Mouse (Mus musculus): ENCODE data around the gene Tob2.

Gene Tob2

DNA sequence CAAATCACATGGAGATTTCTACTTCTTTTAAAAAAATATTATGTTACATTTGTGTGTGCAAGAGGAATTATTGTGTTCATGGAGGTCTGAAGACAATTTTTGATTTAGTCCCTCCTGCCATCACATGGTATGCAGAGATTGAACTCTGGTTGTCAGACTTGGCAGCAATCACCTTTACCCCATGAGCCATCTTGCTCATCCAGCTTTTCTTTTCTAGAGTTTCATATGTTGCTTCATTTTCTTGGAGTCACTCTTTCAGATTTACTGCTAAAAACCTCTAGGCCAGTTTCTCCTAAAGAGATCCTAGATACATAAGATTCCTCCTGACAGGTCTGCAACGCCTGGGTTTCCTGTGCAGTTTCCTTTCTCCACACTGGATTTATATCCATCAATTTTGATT, 49.0 kb downstream of the Tob2 start:
- no peak for DNase-seq

DNA sequence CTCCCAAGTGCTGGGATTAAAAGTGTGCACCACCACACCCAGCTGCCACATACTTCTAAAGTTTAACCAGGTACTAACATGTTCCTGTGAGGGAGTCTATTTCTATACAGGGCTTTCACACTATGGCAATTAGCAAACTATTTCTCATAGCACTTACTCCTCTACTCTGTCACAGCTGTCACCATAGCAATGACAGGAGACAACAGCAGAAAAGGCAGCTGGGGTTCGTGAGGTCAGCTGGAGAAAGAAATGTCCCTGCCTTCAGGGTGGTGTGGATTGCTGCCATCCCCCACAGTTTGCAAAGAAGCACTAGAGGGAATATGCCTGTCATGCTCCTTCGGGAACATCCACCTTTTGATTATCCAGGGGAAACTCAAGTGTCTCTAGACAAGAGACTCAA, 49.8 kb downstream of the Tob2 start:
- DNase-seq, result no peak

DNA sequence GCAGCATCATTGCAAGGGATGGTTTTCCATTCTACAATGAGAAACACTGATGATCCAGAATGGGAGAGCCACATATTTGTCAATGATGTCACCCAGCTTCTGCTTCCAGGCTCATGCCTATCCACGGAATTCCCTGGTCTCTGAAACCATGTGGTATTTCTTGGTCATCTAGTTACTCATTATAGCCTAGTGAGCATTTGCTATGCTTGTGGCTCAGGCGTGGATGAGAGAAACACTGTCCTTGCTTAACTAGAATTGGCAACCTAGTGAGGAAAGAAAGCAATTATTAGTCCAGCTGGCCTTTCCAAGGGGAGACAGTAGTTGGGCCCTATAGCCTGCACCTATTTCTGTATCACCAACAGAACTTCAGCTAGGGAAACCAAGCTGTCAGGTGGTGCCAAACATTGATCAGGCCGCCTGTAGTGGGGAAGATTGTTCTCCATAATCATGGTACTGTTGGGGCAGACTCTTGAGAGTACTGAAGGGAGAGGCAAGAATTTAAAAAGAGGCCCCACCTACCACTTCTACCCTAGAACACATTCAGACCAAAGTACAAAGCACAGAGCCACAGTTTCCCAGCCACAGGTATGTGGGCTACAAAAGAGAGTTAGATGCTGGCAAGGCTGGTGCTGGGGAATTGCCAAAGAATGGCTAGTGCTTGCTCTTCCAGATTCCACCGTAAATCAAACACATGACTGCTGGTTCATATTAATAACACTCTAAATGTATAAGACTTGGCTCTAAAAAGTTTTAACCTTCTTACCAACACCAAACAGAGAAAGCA, 51.8 kb downstream of the Tob2 start:
- DNase-seq, result no peak

DNA sequence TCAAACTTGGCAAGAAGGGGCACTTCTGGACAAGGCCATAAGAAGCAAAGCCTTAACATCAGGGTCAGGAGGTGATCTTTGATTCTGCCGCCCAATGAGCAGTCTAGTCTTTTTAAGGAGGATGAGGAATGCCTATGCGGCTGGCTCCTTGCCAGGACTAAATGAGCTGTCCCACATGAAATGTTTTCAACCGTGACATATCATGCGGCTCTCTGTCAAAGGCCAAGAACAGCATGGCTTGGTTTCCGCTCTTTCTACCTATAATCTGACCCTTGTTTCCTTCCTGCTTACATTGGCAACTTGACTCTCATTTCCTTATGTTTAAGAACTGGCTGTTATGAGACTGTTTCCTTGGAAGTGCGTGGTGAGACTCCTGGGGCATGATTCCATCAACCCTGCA, 53.0 kb downstream of the Tob2 start:
- DNase-seq, result no peak

DNA sequence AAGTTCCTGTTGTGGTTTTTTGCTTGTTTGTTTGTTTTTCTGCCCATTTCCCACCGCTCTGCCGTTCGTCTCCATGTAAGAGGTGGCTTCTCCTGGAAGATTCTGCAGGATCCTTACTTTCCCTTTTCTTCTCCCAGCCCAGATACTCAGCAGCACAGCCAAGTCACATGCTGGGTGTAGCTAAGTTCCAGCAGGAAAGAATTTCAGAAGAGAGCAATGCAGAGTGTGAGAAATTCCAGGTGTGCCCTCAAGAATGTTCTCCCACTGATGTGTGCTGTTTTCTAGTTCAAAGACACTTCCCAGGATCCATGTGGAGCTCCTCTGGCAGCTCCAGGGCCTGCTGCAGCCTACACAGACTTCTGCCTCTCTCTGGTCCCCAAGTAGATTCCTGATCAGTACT, 53.7 kb downstream of the Tob2 start:
- no peak for DNase-seq

DNA sequence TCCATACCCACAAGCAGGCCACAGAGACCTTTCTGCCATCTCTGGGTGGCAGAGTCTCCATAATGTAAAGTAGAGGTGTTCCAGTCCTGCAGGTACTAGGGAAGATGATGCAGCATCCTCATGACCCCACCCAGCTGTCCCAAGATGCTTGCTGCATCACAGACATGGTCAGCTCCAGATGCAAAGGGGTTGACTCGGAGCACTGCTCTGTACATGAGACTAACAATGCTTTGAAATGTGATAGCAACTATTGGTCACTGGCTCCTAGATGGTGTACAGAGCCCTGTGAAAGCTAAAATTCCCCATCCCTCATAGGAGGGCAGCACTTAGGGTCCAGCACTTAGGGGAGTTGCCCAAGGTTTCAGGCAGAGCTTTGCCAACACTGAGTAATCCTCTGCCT, 54.4 kb downstream of the Tob2 start:
- DNase-seq, result no peak

DNA sequence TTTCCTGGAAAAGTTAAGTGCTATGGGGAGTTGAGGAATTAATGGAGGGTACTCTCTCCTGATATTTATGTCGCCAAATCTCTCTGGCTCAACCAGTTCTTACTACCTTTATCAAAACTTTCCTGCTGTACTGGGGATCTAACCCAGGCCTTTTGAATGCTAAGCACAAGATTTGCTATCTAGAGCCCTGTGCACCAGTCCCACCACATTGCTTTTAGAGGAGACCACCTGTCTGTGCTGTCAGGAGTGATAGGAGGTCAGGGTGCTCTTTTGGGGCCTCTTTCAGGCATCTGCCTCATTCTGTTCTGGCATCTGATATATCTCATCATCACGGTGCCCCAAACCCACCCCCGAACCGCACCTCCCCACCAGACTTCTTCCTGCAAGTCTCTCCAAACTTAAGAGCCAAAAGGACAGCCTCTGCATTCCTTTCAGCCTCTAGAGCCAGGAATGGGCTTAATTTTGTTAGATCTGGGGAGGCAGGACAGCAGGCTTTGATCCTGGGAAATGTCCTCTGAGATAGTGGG, 55.1 kb downstream of the Tob2 start:
- DNase-seq, result no peak

DNA sequence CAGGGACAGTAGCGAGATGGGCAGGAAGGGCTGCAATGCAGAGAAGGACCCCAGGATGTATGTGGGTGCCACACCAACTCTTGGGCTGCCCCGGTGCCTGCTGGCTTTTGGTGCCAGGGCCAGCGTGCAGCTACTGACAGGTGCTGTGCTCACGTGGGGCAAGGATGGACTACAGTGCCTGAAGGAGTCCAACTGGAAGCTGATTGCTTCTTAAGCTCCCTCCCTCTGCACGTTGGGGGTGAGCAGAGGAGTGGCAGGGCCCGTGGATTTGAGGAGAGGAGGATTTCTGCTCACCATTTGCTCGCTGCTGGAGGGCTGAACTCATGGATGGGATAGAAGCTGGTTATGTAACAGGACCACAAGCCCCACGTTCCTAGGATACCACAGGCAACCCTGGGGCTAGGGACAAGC, 55.6 kb downstream of the Tob2 start:
- DNase-seq, result no peak

DNA sequence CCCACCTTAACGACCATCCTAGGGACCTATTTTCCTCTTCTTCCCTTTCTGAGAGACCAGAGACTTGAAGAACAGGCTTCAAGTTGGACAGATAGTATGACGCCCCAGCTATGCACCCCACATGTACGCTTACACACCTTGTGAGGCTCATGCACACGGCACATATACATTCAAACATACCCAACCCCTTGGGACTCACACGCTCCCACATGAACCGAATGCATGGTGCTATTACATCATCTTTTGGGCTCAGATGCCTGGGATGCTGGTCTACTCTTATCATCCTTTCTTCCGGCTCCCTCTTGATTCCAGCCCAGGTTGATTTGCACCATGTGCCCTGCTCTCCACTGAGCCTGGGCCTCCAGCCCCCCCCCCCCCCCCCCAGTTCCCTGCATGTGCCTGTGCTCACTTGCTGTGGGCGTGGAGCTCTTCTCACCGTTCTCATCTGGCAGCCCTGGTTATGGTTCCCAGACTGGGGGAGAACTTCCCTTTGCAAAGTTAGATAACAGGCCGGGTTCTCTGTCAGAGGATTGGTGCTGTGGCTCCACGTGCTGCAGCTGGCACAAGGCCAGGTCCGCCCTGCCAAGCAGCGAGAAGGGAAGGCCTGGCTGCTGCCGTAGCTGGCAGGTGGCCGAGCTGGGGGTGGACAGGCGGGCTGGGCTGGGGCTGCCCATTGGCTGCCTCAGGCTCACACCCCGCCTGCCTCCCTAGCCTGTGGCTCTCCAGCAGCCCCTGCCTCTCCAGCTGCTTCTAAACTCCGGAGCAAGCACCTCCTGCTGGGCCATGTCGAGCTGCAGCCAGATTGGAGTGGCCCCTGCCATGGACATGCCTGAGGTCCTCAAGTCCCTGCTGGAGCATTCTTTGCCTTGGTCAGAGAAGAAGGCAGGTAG, 56.4 kb downstream of the Tob2 start, which contains the start of gene Tef:
Gene Tef (plus strand): TSS at position 421 of the 890 bp plus-strand sequence.
- peak; percentile 73 to 78 for DNase-seq

DNA sequence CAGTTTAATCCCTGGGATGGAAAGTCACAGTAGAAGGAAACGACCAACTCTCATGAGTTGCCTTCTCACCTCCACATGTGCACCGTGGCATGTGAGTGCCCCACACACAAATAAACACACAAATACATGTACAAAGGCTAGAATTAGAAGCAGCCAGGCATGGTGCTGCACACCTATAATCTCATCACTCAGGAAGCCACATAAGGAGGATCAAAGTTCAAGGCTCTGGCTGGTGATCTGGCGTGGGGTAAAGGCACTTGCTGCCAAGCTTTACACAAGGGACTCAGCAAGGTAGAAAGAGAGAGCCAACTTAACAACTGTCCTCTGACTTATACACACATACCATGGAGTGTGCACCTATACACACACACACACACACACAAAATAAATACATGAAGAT, 58.2 kb downstream of the Tob2 start:
- DNase-seq, result no peak

DNA sequence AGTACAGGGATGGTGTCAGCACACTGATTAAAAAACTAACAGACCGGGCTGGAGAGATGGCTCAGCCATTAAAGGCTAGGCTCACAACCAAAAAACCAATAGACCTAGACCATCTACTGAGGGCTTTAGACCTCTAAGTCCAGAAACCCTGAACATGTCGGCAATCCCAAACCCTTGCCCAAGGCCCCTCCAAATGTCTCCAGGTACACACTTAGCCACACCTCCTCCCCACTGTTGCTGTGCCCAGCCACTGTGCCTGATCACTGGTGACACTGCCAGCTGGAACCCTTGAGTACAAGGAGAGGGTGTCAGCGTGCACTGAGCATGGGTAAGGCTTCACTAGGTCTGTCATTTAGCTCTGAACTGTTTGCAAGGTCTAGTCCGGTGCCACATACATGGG, 60.2 kb downstream of the Tob2 start:
- no peak for DNase-seq

Measured in thymus, postnatal 36 days (tissue).